Mouse (Mus musculus) testis, adult 2 months (tissue): ENCODE measurements around the gene Smpd3. TPM values are rescaled to one million over a fixed set of nuclear protein-coding genes. Genes with fewer than 3 reads are reported as not detected.

ENCODE experiments used
- H3K27ac ChIP-seq: fragments of 200-500 bp; 2 replicates; pipeline ENCODE4 v1.5.1; 2012; ENCODE audit warnings: low read depth, low read length; ENCODE audit not compliant: control insufficient read depth, insufficient read depth
- H3K27me3 ChIP-seq: fragments of 200-500 bp; 2 replicates; pipeline ENCODE4 v1.6.1; 2012; ENCODE audit warnings: mild to moderate bottlenecking, low read length, moderate library complexity; ENCODE audit not compliant: control insufficient read depth, insufficient read depth
- H3K36me3 ChIP-seq: fragments of 200-500 bp; 2 replicates; pipeline ENCODE4 v1.6.1; 2012; ENCODE audit warnings: mild to moderate bottlenecking, low read length; ENCODE audit not compliant: control insufficient read depth, insufficient read depth
- H3K4me1 ChIP-seq: fragments of 200-500 bp; 2 replicates; pipeline ENCODE4 v1.6.1; 2012; ENCODE audit warnings: low read length; ENCODE audit not compliant: control insufficient read depth, insufficient read depth
- H3K4me3 ChIP-seq: fragments of 200-500 bp; 2 replicates; pipeline ENCODE4 v1.5.1; 2012; ENCODE audit warnings: low read depth, mild to moderate bottlenecking, low read length, moderate library complexity, mixed read lengths; ENCODE audit not compliant: control insufficient read depth
- CTCF ChIP-seq: fragments of 200-500 bp; IDR thresholded peaks from 2 replicates; pipeline ENCODE4 v1.5.1; 2012; ENCODE audit warnings: low read depth, mild to moderate bottlenecking, inconsistent platforms, low read length, moderate library complexity; ENCODE audit not compliant: control insufficient read depth, insufficient read depth, insufficient replicate concordance
- POLR2A ChIP-seq: fragments of 200-500 bp; IDR thresholded peaks from 2 replicates; pipeline ENCODE4 v1.6.1; 2012; ENCODE audit warnings: low read depth, mild to moderate bottlenecking, inconsistent platforms, low read length, moderate library complexity; ENCODE audit not compliant: control insufficient read depth
- polyA plus RNA-seq: library from polyadenylated mRNA; depleted of rRNA; stranded (reverse); fragments of >200 nt; gene quantifications from 2 replicates; pipeline ENCODE4 v1.2.3, GENCODE M21; 2012

Smpd3 gene
- polyA plus RNA-seq, 1 experiment: 42.3 TPM

GRCm38 (mm10) chr8:106305301-106305700, 32.5 kb downstream of the Smpd3 start:
- no peaks in the 10 kb centered on the region for H3K4me1 ChIP-seq
- no peaks in the 10 kb centered on the region for H3K27me3 ChIP-seq
- no peak overlapping the region for H3K4me3 ChIP-seq
- no peak overlapping the region for H3K27ac ChIP-seq
- no peaks in the 10 kb centered on the region for H3K36me3 ChIP-seq
- TF ChIP-seq CTCF: no peak
- TF ChIP-seq POLR2A: no peak

GRCm38 (mm10) chr8:106304321-106304720, 33.5 kb downstream of the Smpd3 start:
- TF ChIP-seq POLR2A (no peak), CTCF (no peak)
- H3K4me1 ChIP-seq: no peaks in the 10 kb centered on the region
- H3K27ac ChIP-seq: no peak overlapping the region
- no peaks in the 10 kb centered on the region for H3K36me3 ChIP-seq
- H3K27me3 ChIP-seq: no peaks in the 10 kb centered on the region
- H3K4me3 ChIP-seq: no peak overlapping the region

- no peaks in the 10 kb centered on the region for H3K27me3 ChIP-seq
- no peak overlapping the region for H3K27ac ChIP-seq
- no peak overlapping the region for H3K4me3 ChIP-seq
- no peak for TF ChIP-seq CTCF
- no peak for TF ChIP-seq POLR2A
- no peaks in the 10 kb centered on the region for H3K36me3 ChIP-seq
- no peaks in the 10 kb centered on the region for H3K4me1 ChIP-seq
Observed at GRCm38 (mm10) chr8:106300739-106301715, 36.8 kb downstream of the Smpd3 start.

GRCm38 (mm10) chr8:106299686-106300085, 38.1 kb downstream of the Smpd3 start:
- no peak for TF ChIP-seq CTCF
- TF ChIP-seq POLR2A: no peak
- no peaks in the 10 kb centered on the region for H3K27me3 ChIP-seq
- no peak overlapping the region for H3K4me3 ChIP-seq
- H3K36me3 ChIP-seq: no peaks in the 10 kb centered on the region
- H3K4me1 ChIP-seq: no peaks in the 10 kb centered on the region
- no peak overlapping the region for H3K27ac ChIP-seq

GRCm38 (mm10) chr8:106298846-106299245, 38.9 kb downstream of the Smpd3 start:
- no peak overlapping the region for H3K27ac ChIP-seq
- no peaks in the 10 kb centered on the region for H3K27me3 ChIP-seq
- no peak overlapping the region for H3K4me3 ChIP-seq
- H3K36me3 ChIP-seq: no peaks in the 10 kb centered on the region
- TF ChIP-seq CTCF: no peak
- no peak for TF ChIP-seq POLR2A
- H3K4me1 ChIP-seq: no peaks in the 10 kb centered on the region

GRCm38 (mm10) chr8:106298261-106298660, 39.5 kb downstream of the Smpd3 start:
- TF ChIP-seq POLR2A (no peak), CTCF (no peak)
- H3K4me3 ChIP-seq: no peak overlapping the region
- H3K27ac ChIP-seq: no peak overlapping the region
- H3K27me3 ChIP-seq: no peaks in the 10 kb centered on the region
- no peaks in the 10 kb centered on the region for H3K36me3 ChIP-seq
- no peaks in the 10 kb centered on the region for H3K4me1 ChIP-seq

DNA sequence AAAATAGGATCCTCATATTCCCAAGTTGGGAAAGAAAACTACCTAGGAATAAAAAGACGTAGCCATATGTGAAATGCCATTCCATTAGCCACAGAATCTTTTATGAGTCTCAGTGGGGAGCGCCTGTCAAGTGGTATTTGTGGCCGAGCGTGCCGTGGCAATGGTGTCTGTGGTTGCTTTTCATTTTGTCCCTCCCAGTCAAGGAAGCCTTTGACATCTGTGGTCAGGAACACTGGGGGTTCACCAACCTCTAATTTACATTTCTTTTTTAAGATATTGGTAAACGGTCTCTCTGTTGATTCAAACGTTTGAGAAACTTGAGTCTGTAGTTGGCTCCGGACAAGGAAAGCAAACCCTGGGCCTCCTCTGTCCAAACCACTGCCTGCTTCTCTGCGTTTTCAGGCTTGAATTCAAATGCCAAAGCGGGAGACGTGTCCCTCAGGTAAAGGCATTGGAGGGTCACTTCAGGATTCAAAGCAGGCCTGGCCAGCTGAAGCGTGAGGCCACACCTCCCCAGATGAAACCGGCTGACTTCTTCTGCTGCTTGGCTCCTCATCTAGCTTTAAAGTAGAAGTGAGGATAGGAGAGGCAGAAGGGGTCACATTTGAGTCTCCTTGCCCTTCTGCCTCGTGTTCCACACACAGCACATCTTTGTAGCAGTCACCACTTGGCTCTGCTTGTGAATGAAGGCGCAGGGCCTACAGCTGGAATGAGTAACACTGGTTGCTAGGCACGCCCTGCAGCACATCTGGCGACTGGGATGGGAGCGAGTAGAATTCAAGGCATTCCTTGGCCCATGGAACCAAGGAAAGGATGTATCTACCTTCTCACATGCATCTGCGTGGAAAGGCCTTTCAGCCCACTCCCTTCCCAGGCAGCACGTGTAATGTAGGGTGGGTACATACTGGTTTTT, 45.0 kb downstream of the Smpd3 start:
- no peak for TF ChIP-seq CTCF
- TF ChIP-seq POLR2A: no peak
- H3K27me3 ChIP-seq: no peaks in the 10 kb centered on the region
- no peaks in the 10 kb centered on the region for H3K36me3 ChIP-seq

More for the DNA sequence above, 45.0 kb downstream of the Smpd3 start:
- Histone ChIP-seq H3K4me3 (no peak overlapping the region), H3K27ac (no peak overlapping the region), H3K4me1 (no peaks in the 10 kb centered on the region)
